Mouse (Mus musculus): ENCODE results near the gene Fam53b.

Gene Fam53b

GRCm38 (mm10) chr7:132712044-132712708 is 101.5 kb downstream of the Fam53b start:
- DNase-seq (ENCODE audit: low spot score in 2 of 2): no peak

GRCm38 (mm10) chr7:132711579-132711978 is 102.1 kb downstream of the Fam53b start:
- no peak for DNase-seq (ENCODE audit: low spot score in 2 of 2)

DNA sequence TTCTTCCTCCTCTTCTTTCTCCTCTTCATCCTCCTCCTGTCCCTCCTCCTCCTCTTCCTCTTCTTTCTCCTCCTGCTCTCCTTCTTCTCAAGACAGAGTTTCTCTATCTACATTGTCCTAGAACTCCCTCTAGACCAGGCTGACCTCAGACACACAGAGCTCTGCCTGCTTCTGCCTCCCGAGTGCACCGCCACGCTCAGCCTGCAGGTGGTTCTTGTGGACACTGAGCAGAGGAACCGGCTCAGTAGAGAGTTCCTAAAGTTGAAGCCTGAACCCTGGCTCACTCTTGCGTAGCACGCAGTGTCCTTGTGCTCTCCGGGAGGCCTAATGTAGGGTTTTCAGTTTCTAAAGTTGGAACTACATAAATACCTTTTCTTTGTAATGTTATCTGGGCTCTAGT is 108.6 kb downstream of the Fam53b start:
- no peak for DNase-seq (ENCODE audit: low spot score in 2 of 2)

DNA sequence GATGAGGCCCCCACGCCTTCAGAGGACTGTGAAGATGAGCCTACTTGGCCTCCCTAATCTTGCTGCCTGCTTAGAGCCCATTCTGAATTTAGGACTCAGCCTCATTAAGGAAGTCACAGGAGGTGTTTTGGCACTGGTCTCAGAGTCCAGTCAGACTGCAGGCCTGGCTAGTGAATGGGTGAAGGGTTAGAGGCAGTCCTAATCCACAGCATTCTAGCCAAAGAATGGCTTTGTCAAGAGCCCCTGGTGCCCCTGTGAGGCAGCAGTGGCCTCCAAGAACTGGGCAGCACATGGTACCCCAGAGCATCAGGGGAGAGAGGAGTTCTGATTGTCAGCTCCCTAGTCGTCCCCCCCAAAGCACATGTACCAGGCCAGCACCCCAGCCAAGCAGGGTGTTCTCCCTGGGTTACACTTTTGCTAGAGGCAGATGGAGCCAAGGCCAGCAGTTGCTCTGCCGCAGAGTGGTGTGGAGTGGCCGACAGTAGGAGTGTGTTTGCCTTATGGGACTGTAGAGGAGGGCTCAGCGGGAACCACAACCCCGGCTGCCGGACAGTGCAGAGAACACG is 109.3 kb downstream of the Fam53b start:
- no peak for DNase-seq (ENCODE audit: low spot score in 2 of 2)

DNA sequence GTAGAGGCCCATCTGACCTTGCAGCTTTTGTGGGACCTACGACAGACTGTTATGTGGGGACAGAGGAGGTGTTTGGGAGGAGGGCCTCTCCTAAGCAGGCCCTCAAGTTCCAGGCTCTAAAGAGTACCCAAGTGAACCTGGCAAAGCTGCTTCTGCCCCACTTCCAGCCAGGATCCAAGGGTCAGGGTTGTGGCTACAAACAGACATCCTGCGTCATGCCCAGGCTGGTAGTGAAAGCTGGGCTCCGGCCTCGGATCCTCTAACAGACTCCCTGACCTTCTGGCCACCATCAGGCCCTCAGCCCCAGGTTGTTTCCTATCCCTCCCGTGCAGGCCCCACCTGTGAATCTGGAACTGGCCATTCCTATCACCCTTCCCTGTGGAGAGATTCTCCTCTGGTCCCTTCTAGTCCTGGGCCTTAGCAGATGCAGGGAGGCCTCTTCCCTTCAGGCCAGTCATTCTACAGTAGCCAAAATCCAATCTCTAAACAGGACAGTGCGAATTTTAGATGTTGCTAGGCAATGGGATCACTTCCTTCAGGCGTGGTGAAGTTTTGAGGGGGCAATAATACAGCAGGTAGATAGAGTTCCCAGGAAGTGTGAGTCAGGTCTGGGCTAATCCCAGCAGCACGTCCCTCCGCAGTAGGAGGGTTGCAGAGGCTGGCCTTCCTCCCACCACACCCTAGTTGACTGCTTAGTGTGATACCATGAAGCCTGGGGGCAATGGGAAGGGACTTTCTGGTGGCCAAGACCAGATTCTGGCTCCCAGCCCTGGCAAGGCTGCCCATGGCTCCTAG is 110.0 kb downstream of the Fam53b start:
- no peak for DNase-seq (ENCODE audit: low spot score in 2 of 2)

GRCm38 (mm10) chr7:132702492-132703070 is 111.1 kb downstream of the Fam53b start:
- DNase-seq (ENCODE audit: low spot score in 2 of 2): no peak

- no peak for DNase-seq (ENCODE audit: low spot score in 2 of 2)
Measured at GRCm38 (mm10) chr7:132702024-132702423, 111.7 kb downstream of the Fam53b start.

DNA sequence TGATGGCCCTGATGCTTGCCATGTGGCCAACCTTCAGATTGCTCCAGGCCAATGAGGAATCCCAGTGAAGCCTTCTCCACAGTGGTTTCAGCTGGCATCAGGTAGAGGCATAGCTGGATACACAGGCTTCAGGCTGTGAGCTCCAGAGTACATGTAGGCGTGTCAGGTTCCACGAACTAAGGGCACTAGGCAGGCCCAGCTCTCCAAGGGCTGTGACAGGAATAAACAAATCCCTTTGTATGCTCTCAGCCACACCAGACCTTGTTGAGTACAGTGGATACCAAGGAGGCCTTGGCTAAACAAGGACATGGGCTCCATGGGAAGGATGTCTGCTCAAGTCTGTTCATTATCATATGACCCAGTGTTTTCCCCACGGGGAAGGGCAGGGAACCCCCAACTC is 112.3 kb downstream of the Fam53b start:
- DNase-seq (ENCODE audit: low spot score in 2 of 2): no peak

- DNase-seq (ENCODE audit: low spot score in 2 of 2): no peak
Measured at GRCm38 (mm10) chr7:132700107-132700506, 113.6 kb downstream of the Fam53b start.

DNA sequence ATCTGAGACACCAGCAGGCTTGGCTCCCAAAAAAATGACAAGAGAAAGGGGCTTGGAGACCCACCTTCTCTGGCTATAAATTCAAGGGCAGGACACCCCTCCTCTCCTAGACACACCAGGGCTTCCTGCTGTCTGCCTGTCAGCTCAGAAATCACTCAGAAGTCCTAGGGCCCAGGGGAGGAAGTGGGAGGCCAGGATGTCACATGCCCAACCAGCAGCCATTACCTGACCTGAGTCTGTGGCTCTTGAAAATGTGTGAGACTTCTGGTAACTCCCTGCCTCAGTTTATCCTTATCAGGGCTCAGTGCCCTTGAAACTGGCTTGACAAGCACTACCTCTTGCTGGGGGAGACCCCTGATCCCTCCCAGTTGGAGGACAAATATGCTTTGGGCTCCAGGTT is 114.0 kb downstream of the Fam53b start:
- DNase-seq (ENCODE audit: low spot score in 2 of 2): no peak

- no peak for DNase-seq (ENCODE audit: low spot score in 2 of 2)
Measured at GRCm38 (mm10) chr7:132699165-132699564, 114.5 kb downstream of the Fam53b start.

GRCm38 (mm10) chr7:132698737-132699136 is 114.9 kb downstream of the Fam53b start:
- DNase-seq (ENCODE audit: low spot score in 2 of 2): no peak

DNA sequence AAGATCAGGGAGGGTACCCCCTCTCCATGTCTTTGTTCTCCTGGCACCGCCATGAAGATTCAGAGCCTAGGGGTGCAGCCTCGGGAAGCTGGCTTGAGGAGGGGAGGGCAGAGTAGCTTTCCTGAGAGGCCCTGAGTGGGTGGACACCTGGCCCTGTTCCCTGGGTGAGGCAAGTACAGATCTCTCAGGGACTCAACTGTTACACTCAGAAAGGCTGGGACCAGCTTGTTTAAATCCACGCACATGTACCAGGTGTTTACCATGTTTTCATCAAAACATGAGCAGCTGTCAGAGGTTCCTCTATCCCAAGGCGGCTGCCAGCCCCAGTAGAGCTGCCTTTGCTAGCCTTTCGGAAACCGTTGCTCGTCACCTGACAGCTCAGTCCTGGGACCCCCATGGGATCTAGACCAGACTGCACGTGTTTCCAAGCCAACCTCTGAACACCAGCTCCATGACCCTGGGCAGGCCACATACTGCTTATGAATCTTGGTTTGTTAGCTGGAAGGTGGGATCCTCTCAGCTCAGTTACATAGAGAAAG is 116.4 kb downstream of the Fam53b start:
- DNase-seq (ENCODE audit: low spot score in 2 of 2): no peak

GRCm38 (mm10) chr7:132693561-132693960 is 120.1 kb downstream of the Fam53b start:
- DNase-seq (ENCODE audit: low spot score in 2 of 2): no peak

DNA sequence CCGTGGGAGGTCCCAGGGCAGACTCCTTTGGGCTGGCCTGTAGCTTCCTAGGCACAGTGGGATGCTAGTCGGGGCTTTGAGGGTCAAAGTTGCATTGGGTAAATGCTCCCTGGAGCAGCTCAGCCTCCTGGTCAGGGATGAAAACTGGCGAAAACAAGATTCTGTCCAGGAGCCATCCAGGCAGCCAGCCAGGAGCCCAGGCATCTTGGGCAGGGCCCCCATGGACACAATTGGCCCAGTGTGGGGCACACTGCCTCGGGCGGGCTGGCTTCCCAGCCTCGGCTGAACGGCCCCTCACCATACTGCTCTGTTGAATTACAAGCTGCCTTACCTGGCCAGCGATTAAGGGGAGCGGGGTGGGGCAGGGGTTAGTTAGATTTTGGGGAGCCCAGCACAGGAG is 121.0 kb downstream of the Fam53b start:
- no peak for DNase-seq (ENCODE audit: low spot score in 2 of 2)

GRCm38 (mm10) chr7:132690716-132691472 is 122.8 kb downstream of the Fam53b start:
- no peak for DNase-seq (ENCODE audit: low spot score in 2 of 2)

DNA sequence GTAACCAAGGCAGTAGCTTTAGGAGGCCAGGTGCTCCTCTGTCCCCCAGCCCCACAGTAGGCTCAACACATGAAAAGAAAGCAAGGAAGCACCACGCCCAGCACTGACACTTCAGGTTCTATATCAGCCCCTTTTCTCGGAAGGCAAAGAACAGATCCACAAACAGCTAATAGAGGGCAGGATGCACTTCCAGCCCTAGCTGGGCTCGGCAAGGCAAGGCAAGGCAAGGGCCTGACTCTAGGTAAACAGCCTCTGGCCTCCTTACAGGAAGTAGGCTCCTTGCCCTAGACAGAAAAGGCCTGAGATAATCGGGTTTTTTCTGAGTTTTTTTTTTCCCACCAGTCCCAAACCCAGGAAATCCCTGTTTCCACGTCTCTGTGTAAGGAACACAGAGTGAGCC is 124.0 kb downstream of the Fam53b start:
- DNase-seq (ENCODE audit: low spot score in 2 of 2): no peak

DNA sequence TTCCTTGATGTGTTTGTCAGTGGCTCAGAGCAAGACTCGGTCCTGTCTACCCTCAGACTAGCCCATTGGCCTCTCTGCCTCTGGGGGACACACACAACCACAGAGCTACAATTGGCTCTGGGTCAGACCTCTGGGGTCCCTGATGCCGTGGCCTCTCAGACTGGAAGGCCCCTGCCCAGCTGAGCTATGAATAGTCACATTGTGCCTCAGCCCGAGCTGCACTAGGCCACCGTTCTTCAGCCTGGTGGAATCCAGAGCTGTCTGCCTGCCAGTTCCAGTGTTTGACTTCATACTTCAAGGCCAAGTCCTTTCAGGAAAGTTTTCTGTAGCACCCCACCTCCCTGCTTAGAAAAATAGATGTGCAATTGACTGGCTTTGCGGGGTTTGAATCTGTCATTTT is 125.0 kb downstream of the Fam53b start:
- DNase-seq (ENCODE audit: low spot score in 2 of 2): no peak

GRCm38 (mm10) chr7:132687897-132688296 is 125.8 kb downstream of the Fam53b start:
- no peak for DNase-seq (ENCODE audit: low spot score in 2 of 2)

GRCm38 (mm10) chr7:132686515-132686914 is 127.2 kb downstream of the Fam53b start:
- DNase-seq (ENCODE audit: low spot score in 2 of 2): no peak

- DNase-seq (ENCODE audit: low spot score in 2 of 2): no peak
Measured at GRCm38 (mm10) chr7:132683923-132684322, 129.8 kb downstream of the Fam53b start.

DNA sequence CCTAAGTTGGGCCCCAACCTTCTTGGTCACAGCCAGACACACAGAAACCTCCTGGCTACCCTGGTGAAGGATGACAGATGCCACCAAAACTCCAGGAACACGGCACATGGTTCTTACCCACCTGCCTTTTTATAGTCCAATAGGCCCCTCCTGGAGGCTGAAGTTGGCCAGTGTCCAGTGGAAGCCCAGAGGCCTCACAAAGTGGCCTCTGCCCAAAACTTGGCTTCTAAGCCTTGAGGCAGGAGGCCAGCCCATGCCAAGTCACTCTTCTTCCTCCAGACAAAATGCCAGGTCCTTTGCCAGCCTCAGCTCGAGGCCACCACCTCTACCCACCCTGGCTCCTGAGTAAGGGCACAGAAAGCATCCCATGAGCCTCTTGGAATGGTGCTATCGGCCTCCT is 130.8 kb downstream of the Fam53b start:
- no peak for DNase-seq (ENCODE audit: low spot score in 2 of 2)
